Comparison of ENCODE assay signal across 17 mouse cellular contexts in the genomic region with DNA sequence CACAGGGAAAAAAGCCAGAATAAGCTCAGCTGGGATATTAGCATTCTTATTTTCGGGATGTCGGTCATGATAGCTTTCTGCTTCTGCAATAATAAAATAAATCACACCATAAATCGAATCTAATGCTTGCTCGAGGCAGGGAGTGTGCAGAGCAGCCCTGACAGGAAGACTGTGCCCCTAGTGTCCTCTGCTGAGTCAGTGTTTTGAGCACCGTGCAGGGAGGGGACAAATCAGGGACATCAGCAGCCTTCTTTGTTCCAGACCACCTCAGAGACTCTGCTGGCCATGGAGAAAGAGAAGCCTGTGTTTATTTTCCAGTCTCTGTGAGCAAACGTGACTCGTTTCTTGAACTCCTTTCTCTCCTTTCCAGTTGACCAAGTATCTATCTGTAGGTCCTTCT.
DNase-seq lines count a peak whose midpoint lies in the region; ATAC-seq and TF ChIP-seq lines count a peak whose summit lies in the region.
"Had no signal": no experiment of that assay in that cellular context is flagged by ENCODE, and none has a peak within 500 bp of the region (broad histone marks: within the 10 kb centered on the region; RNA-seq: fewer than 3 reads in every experiment).

No protein-coding gene starts in this region.

- H3K4me2 ChIP-seq in kidney, postnatal 0 days (ENCODE audit: low read length) = no peak overlapping the region
- H3K4me2 ChIP-seq in kidney, embryonic 14.5 days (replicated peaks; ENCODE audit: low read depth, low read length) = no peak overlapping the region
- no peak overlapping the region for H3K4me2 ChIP-seq in hindbrain, embryonic 11.5 days (replicated peaks; ENCODE audit: low read depth, low read length)
- H3K4me2 ChIP-seq in hindbrain, embryonic 15.5 days = peak overlapping the region; percentile 13; the same call in 1 of the 2 replicates
- peak overlapping the region; percentile 30; the same call in 1 of the 2 replicates for H3K4me2 ChIP-seq in neural tube, embryonic 13.5 days
- H3K4me2 ChIP-seq: forebrain, embryonic 12.5 days had no signal

- H3K27me3 ChIP-seq in kidney, postnatal 0 days (ENCODE audit: insufficient read depth, low read length) = no peaks in the 10 kb centered on the region
- H3K27me3 ChIP-seq in kidney, embryonic 14.5 days (ENCODE audit: control insufficient read depth, insufficient read depth, low read length) = no peaks in the 10 kb centered on the region
- H3K27me3 ChIP-seq in hindbrain, embryonic 11.5 days (ENCODE audit: control insufficient read depth, insufficient read depth, low read length) = no peaks in the 10 kb centered on the region
- H3K27me3 ChIP-seq in hindbrain, embryonic 15.5 days = no peaks in the 10 kb centered on the region
- no peaks in the 10 kb centered on the region for H3K27me3 ChIP-seq in neural tube, embryonic 13.5 days
- H3K27me3 ChIP-seq: forebrain, embryonic 12.5 days had no signal

- 13% methylated on average over 7 of the region's 7 CpGs for WGBS in kidney, postnatal 0 days
- 22% methylated on average over 7 of the region's 7 CpGs for WGBS in kidney, embryonic 14.5 days
- 39% methylated on average over 7 of the region's 7 CpGs for WGBS in hindbrain, embryonic 11.5 days
- WGBS in hindbrain, embryonic 15.5 days = 26% methylated on average over 7 of the region's 7 CpGs
- WGBS in neural tube, embryonic 13.5 days = 11% methylated on average over 7 of the region's 7 CpGs

- intact Hi-C loops in heart, postnatal 14 days (cut with DNase I) = no loop called here

- no peak for ATAC-seq in kidney, postnatal 0 days (replicated peaks; ENCODE audit: low FRiP score, low read depth)
- no peak for ATAC-seq in kidney, embryonic 14.5 days (ENCODE audit: low FRiP score, low TSS enrichment)
- ATAC-seq in hindbrain, embryonic 11.5 days (ENCODE audit: low FRiP score) = peak; percentile 70
- ATAC-seq in hindbrain, embryonic 15.5 days (ENCODE audit: low FRiP score, low read depth) = 0 out of 2 replicates have a peak, but pooled peaks have one; percentile 43
- peak; percentile 85 for ATAC-seq in neural tube, embryonic 13.5 days (ENCODE audit: low read depth)
- ATAC-seq: CD4-positive, CD25-positive, alpha-beta regulatory T cell, adult 4 months; intestine, embryonic 16.5 days had no signal

- H3K36me3 ChIP-seq in kidney, postnatal 0 days (ENCODE audit: insufficient read depth, low read length) = no peaks in the 10 kb centered on the region
- no peaks in the 10 kb centered on the region for H3K36me3 ChIP-seq in kidney, embryonic 14.5 days (ENCODE audit: control insufficient read depth, insufficient read depth, low read length)
- no peaks in the 10 kb centered on the region for H3K36me3 ChIP-seq in hindbrain, embryonic 11.5 days (ENCODE audit: control insufficient read depth, insufficient read depth, low read length)
- no peaks in the 10 kb centered on the region for H3K36me3 ChIP-seq in hindbrain, embryonic 15.5 days
- H3K36me3 ChIP-seq in neural tube, embryonic 13.5 days = no peaks in the 10 kb centered on the region
- H3K36me3 ChIP-seq: forebrain, embryonic 12.5 days had no signal

- no peak overlapping the region for H3K27ac ChIP-seq in kidney, postnatal 0 days
- no peak overlapping the region for H3K27ac ChIP-seq in kidney, embryonic 14.5 days (ENCODE audit: low read depth, low read length)
- peak overlapping the region; percentile 34; the same call in 1 of the 2 replicates for H3K27ac ChIP-seq in hindbrain, embryonic 11.5 days (ENCODE audit: low read depth, low read length)
- H3K27ac ChIP-seq in hindbrain, embryonic 15.5 days (replicated peaks) = peak overlapping the region; percentile 79
- peak overlapping the region; percentile 93 for H3K27ac ChIP-seq in neural tube, embryonic 13.5 days (replicated peaks)
- H3K27ac ChIP-seq: forebrain, embryonic 12.5 days; macrophage had no signal

- H3K9me3 ChIP-seq in kidney, postnatal 0 days (replicated peaks; ENCODE audit: low read length) = no peaks in the 10 kb centered on the region
- H3K9me3 ChIP-seq in kidney, embryonic 14.5 days (ENCODE audit: control insufficient read depth, low read length) = no peaks in the 10 kb centered on the region
- no peaks in the 10 kb centered on the region for H3K9me3 ChIP-seq in hindbrain, embryonic 11.5 days (ENCODE audit: control insufficient read depth, low read length)
- no peaks in the 10 kb centered on the region for H3K9me3 ChIP-seq in hindbrain, embryonic 15.5 days
- H3K9me3 ChIP-seq in neural tube, embryonic 13.5 days = no peaks in the 10 kb centered on the region
- H3K9me3 ChIP-seq: forebrain, embryonic 12.5 days had no signal

- TF ChIP-seq CTCF in kidney, postnatal 0 days (IDR thresholded peaks at IDR 0.05; ENCODE audit: low read depth) = no peak

- H3K4me1 ChIP-seq in kidney, postnatal 0 days (replicated peaks; ENCODE audit: insufficient read depth, low read length) = no peaks in the 10 kb centered on the region
- peaks cover 3% of the 10 kb centered on the region; the same call in 1 of the 2 replicates for H3K4me1 ChIP-seq in kidney, embryonic 14.5 days (ENCODE audit: control insufficient read depth, insufficient read depth, low read length)
- no peaks in the 10 kb centered on the region for H3K4me1 ChIP-seq in hindbrain, embryonic 11.5 days (replicated peaks; ENCODE audit: control insufficient read depth, insufficient read depth, low read length)
- H3K4me1 ChIP-seq in hindbrain, embryonic 15.5 days (replicated peaks) = peaks cover 47% of the 10 kb centered on the region
- peaks cover 74% of the 10 kb centered on the region for H3K4me1 ChIP-seq in neural tube, embryonic 13.5 days (replicated peaks)

- H3K4me3 ChIP-seq in kidney, postnatal 0 days (replicated peaks; ENCODE audit: low read depth, low read length) = no peak overlapping the region
- H3K4me3 ChIP-seq in kidney, embryonic 14.5 days (ENCODE audit: low read length) = no peak overlapping the region
- no peak overlapping the region for H3K4me3 ChIP-seq in hindbrain, embryonic 11.5 days (ENCODE audit: low read depth, low read length)
- H3K4me3 ChIP-seq in hindbrain, embryonic 15.5 days = no peak overlapping the region
- H3K4me3 ChIP-seq in neural tube, embryonic 13.5 days = no peak overlapping the region
- H3K4me3 ChIP-seq: forebrain, embryonic 12.5 days; myocyte had no signal

- H3K9ac ChIP-seq in kidney, postnatal 0 days (ENCODE audit: low read depth, low read length) = no peak overlapping the region
- H3K9ac ChIP-seq in kidney, embryonic 14.5 days (ENCODE audit: low read depth, low read length) = no peak overlapping the region
- H3K9ac ChIP-seq in hindbrain, embryonic 11.5 days (ENCODE audit: low read depth, low read length) = no peak overlapping the region
- H3K9ac ChIP-seq in hindbrain, embryonic 15.5 days = no peak overlapping the region
- H3K9ac ChIP-seq in neural tube, embryonic 13.5 days = peak overlapping the region; percentile 53
- H3K9ac ChIP-seq: forebrain, embryonic 12.5 days had no signal

- DNase-seq in kidney, postnatal 0 days (ENCODE audit: low spot score) = peak; percentile 31
- DNase-seq in hindbrain, embryonic 11.5 days (ENCODE audit: low spot score) = no peak
- no peak for DNase-seq in cerebellum, postnatal 36 days
- no peak for DNase-seq in heart, postnatal 14 days
- DNase-seq: cerebellum, postnatal 25 days; kidney, postnatal 10 days; lung, adult 2 months; right cerebral cortex, postnatal 25 days; thymus, adult 2 months had no signal

Comparison
In these comparisons a context has a peak if more than half of its experiments do, and no peak if none do; other contexts are left out.
1. H3K4me2 ChIP-seq: peak in hindbrain, embryonic 15.5 days (single experiment) and neural tube, embryonic 13.5 days (single experiment); none in kidney, postnatal 0 days (single experiment), kidney, embryonic 14.5 days (single experiment) and hindbrain, embryonic 11.5 days (single experiment).
2. ATAC-seq: peak in hindbrain, embryonic 11.5 days (single experiment), hindbrain, embryonic 15.5 days (single experiment) and neural tube, embryonic 13.5 days (single experiment); none in kidney, postnatal 0 days (single experiment) and kidney, embryonic 14.5 days (single experiment).
3. H3K27ac ChIP-seq: peak in hindbrain, embryonic 11.5 days (single experiment), hindbrain, embryonic 15.5 days (single experiment) and neural tube, embryonic 13.5 days (single experiment); none in kidney, postnatal 0 days (single experiment) and kidney, embryonic 14.5 days (single experiment).